Mouse (Mus musculus) urinary bladder, postnatal 14 days (tissue): Measurements from ENCODE around the gene Psd4.

Experiments used
- DNase-seq: peaks from one replicate; pipeline ENCODE4 v3.0.0; 2021; ENCODE audit warnings: low spot score

Psd4 gene

DNA sequence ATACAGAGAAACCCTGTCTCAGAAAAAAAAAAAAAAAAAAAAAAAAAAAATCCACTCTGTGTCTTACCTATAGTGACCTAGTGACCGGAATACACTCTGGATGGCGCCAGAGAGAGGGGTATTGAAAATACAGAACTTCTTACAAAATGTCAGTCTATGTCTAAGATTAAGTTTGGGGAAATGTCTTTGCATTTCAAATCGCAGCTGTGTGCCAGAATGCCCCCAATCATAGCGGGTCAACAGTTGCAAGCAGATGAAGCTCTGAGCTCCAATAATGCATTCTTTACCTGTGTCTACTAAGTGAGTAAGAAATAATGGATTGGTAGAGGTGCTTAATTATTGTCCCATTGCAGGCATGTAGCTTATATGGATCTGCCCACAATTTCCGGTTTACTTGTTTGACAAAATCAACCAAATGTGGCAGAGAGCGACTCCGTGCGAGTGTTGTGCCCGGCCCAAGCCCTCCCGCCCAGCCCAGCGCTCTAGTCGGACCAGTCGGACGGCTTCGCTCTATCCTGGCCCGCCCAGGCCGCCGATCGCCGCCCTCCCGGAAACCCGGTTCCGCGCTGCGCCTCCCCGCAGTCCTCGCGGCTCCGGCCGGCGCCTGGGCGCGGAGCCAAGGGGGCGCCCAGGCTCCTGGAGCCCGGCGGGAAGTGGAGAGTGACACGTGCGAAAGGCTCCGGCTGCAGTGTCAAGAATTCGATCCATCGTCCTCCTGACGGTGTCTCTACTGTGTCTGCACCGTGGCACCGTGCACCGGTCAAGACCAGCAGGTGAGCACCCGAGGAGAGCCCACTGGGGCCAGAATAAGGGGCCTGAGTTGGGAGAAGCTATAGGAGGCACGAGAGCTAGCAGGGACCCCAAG is at the start of gene Psd4:
Gene Psd4, plus strand, starts transcription at position 551 of the 865 bp plus-strand sequence.
- DNase-seq: peak; percentile 90

- DNase-seq: peak; percentile 14
Observed at GRCm38 (mm10) chr2:24317919-24318598, 49.3 kb upstream of the Psd4 start.

GRCm38 (mm10) chr2:24335333-24335732 is 32.0 kb upstream of the Psd4 start:
- no peak for DNase-seq

- DNase-seq: peak; percentile 57
Observed at GRCm38 (mm10) chr2:24336545-24336944, 30.8 kb upstream of the Psd4 start, which contains the start of gene Il1rn. Gene Il1rn (plus strand): TSS chr2:24336853.

- DNase-seq: no peak
Observed at GRCm38 (mm10) chr2:24341395-24341885, 25.9 kb upstream of the Psd4 start.

- no peak for DNase-seq
Observed at GRCm38 (mm10) chr2:24344619-24345018, 22.8 kb upstream of the Psd4 start.

DNA sequence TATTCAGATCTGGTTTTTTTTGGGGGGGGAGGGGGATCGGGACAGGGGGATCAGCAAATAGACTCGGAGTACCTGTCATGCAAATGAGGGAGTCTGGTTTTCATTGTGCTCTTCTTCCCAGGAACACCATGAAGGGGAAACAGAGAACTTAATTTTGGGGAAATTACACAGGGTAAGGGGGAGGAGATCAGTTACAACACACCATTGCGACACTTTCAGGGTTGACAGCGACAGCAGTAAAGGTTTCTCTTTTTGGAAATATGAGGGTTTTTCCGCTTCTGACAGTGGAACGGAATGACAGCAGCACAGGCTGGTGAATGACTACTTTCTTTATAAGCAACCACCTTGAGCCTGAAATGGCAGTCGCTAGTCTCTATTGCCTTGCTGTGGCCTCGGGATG is 22.3 kb upstream of the Psd4 start:
- no peak for DNase-seq

DNA sequence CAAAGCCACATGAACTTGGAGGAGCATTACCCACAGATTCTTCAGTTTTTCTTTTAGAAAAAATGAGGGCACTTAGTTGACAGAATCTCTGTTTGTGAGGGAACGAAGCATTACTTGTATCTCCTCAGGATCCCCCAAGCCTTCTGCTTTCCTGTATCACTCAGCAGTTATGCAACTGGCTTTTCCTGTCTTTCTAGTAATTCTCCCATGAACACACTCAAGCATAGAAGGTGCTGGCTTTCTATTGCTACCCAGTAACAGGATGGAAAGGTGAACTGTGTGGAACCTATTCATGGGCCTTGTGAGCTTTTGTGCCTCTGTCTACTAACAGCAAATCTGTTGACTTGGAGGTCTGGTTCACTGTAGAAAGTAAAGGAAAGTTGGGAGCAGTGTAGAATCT is 19.5 kb upstream of the Psd4 start:
- no peak for DNase-seq

DNA sequence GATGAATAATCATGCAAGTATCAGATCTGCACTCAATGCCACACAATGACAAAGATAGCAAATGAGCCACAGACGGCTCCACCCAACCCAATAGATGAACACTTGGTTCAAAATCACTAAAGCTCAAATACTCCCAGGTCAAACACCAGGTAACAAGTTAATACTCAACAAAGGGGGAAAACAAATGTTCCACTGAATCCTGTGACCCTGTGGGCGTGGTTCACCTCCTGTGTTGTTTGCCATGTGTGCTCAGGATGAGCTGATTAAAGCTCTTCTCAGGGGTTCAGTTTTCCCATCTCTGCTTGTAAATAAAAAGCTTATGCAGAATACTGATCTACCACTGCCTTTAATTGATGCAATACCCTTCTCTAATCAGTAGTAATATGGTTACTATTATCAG is 16.2 kb upstream of the Psd4 start:
- DNase-seq: no peak

- DNase-seq: no peak
Observed at GRCm38 (mm10) chr2:24353042-24353441, 14.3 kb upstream of the Psd4 start.

- DNase-seq: no peak
Observed at GRCm38 (mm10) chr2:24357642-24358041, 9.7 kb upstream of the Psd4 start.

DNA sequence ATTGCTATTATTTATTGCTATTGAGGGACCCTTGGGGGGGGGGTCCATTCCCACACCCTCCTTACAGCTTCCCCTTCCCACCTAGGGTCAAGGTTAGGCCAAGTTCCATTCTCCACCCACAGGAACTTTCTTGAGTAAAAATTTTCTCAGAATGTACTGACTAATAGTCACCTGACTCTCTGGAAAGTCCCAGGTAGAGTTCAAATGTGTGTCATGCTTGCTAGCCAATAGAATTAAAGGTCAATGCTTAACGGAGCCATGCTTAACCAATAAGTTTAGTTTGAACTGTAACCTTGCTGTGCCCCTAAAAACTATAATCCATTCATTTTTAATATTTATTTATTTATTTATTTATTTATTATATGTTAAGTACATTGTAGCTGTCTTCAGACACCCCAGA is 8.0 kb upstream of the Psd4 start:
- DNase-seq: no peak

DNA sequence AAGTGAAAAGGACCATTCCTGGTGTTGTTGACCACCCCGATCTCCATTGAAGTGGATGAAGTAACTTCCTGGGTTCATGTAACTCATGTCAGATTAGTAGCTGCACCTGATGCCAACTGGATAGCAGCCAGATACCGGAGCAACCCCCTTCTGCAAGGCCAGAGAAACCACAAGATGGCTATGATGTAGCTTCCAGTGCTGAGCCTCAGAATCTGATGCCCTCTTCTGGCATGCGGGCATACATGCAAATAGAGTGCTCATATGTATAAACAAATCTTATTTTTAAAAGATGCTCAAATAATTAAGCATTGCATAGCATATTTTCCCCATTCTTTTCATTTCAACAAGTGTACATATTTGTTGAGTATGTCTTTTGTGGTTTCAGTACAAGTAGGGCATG is 3.6 kb upstream of the Psd4 start:
- DNase-seq: no peak

GRCm38 (mm10) chr2:24366214-24366975 is 985 bp upstream of the Psd4 start:
- DNase-seq: no peak

DNA sequence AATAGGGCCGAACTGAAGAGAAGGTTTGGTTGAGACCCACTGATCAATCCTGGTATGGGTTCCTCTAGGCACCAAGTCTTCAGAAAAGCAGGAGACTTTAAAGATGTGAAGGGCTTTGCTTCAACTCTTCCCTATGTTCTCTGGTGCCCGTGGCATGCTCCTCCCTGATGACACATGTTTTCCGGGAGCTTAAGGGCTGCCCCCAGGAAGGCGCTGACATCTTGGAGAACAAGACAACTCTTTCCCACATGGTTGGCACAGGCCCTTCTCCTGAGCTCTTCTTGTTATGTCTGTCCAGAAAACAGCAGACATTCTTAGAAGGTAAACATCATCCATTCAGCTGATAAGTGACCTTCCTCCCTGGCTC is 498 bp downstream of the Psd4 start:
- DNase-seq: peak; percentile 28

DNA sequence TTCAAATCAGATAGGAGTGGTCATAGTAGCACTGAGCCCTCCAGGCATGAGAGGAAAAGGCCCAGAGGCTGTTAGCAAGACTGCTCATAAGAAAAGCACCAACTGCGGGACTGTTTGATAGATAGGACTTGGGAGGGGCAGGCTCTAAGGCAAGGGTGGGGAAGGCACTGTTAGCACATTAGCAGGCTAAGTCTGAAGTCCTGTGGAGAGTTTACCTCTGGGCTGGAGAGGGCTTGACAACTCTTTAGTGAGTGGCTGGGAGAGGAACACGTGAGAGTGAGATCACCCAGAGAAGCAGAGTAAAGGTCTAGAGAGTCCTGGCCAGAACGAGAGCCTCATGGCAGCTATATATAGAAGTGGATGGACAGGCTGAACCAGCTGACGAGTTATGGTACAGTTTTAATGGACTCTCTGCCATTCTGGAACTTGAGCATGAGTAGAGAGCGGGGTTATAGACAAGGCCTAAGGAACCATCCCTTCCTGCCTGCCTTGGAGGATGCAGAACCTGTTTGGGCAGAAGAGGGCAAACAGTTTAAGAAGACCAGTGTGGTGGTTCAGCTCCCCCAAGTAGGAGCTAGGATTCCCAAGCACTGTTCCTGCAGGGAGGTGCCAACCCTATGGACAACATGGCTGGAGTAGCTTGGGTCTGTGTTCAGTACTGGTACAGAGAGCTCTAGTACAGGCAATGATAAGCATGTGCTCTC is 11.5 kb downstream of the Psd4 start:
- peak; percentile 57 for DNase-seq

DNA sequence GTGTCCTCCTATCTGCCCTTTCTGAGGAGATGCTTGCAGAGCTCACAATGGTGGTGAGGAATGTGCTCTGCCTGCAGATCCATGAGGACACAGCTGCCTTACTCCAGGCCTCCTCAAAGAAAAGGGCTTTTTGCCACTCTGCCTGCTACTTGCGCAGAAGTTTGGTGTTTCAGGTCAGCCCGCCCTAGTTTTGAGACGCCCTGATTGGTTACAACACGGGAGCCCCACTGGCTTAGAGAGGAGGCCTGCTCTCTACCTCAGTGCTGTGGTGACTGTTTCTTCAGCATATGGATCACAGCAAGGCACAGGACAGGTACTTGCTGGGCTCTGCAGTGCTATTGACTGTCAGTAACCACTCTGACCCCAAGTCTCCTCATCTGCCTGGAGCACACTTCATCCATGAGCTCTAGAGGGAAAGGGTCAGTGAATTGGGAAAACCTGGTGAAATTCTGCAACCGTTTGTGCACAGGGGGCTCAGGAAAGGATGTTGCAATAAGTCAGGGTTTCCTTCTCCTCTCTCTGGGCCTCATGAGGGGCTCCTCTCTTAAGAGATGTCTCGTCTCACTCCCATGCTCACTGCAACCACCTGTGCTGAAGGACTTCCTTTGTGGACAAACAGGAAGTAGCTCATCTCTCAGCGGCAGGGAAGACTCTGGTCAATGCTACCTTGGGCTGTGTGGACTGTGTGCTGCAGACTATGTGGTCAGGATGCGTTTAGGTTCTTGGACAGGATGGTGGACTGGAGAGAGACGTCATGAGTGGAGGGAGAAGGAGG is 15.3 kb downstream of the Psd4 start:
- DNase-seq: no peak

DNA sequence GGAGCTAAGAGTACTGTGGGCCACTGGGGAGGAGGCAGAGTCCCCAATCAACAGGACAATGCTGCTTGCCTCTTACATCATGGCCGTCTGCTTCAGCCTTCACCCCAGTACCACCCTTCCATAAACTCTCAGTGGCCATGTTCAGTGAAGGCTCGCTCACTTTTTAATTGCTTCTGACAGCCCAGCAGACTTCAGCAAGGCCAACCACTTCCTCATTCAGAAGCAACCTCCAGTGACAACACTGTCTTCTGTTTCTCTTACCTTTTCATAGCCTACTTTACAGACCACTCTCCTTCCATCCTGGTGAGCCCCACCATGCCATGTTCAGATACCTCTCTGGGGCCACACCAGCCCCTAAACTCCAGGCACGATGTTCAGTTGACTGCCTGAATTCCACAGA is 16.3 kb downstream of the Psd4 start:
- no peak for DNase-seq

DNA sequence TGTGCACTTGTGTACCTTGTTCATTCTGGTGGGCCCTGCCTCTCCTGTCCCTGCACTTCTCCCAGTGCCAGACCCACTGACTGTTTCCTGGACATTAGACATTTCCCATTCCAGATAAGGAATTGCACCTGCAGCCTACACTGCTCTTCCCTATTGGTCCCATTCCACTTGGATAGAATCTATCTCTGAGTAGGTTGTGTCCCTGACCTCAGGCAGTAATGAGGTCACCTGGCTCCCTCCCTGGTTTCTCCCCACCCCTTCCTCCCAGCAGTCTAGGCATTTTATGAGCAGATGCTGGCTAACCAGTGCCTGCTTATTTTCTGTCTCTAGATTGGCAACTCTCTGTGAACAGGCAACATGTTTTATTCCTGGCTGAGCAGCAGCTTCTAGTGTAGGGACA is 17.0 kb downstream of the Psd4 start:
- DNase-seq: no peak

- DNase-seq: peak; percentile 41
Observed at GRCm38 (mm10) chr2:24385111-24385961, 18.0 kb downstream of the Psd4 start.
